Mouse (Mus musculus): ENCODE data around the gene Ormdl1. TPM values are rescaled to one million over a fixed set of nuclear protein-coding genes. Genes with fewer than 3 reads are reported as not detected.
"Not testable (repeated sequence)": the region's sequence is repeated elsewhere in the genome, so short reads cannot be mapped to it uniquely, and the experiment has no call there.

The Ormdl1 gene
- 15.6 and 20.9 TPM in 2 replicates for polyA plus RNA-seq (2012; rRNA removed)

DNA sequence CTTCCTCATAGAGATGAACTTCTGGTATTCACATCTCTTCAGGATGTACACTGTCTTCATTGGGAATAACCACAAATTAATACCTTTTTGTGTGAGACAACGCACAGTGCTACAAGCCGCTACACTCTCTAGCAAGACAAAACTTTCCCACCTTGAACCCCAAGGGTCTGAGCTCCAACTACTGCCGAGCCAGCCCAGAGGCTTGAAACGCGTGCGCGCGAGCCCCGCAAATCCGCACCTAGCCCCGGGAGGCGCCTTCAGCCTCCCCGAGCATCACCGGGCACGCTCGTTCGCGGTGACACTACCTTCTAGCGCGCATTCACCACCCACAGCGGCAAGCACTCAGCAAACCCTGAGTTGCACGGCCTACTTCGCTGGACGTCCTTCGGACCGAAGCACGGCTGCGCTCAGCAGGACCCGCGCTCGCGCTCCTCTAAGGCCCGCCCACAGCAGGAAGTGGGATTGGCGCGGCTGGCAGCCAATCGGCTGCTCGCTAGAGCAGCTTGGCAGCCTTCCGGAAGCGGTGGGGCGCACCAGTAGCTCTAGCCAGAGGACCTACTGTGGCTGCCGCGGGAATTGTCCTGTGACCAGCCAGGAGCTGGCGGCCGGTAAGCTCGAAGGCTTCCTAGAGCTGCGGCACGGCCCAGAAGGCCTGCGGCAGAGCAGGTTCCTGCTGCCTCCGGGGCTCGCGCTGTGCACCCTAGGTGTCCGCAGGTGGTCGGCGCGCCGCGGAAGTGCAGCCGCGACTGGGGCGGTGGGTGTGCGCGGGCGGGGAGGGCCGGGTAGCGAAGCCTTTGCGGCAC is at the start of gene Ormdl1, which contains the start of the genes Pms1 and Gm28778:
Gene Ormdl1, plus strand, starts transcription at position 515 of the 803 bp plus-strand sequence.
Gene Pms1, minus strand, starts transcription at position 438 of the 803 bp plus-strand sequence.
Gene Gm28778, plus strand, starts transcription at position 531 of the 803 bp plus-strand sequence.
- Histone ChIP-seq H3K36me3 (ENCODE audit: control insufficient read depth, insufficient read depth, low read length) (peaks cover 5% of the 10 kb centered on the region; the same call in 1 of the 2 replicates), H3K27ac (ENCODE audit: control insufficient read depth, insufficient read depth, low read length) (peak within 1 kb of the TSS; percentile 65), H3K4me3 (ENCODE audit: control insufficient read depth, insufficient read depth, low read length) (peak within 1 kb of the TSS; percentile 73), H3K4me1 (replicated peaks; ENCODE audit: control insufficient read depth, insufficient read depth, low read length) (no peaks in the 10 kb centered on the region), H3K27me3 (ENCODE audit: control insufficient read depth, insufficient read depth, low read length) (no peaks in the 10 kb centered on the region)
- TF ChIP-seq CTCF (IDR thresholded peaks at IDR 0.05; ENCODE audit: borderline replicate concordance, control insufficient read depth, extremely low read depth, insufficient read depth, low read length, poor library complexity): peak; percentile 60; the same call in 1 of the 2 replicates
- TF ChIP-seq POLR2A (IDR thresholded peaks at IDR 0.05; ENCODE audit: control insufficient read depth, extremely low read depth, insufficient read depth, low read length, poor library complexity): peak; percentile 84; the same call in 1 of the 2 replicates
- DNase-seq: peak; percentile 93
- WGBS: under 1% methylated on average over 66 of the region's 66 CpGs

GRCm38 (mm10) chr1:53264958-53265612 is 31.8 kb upstream of the Ormdl1 start:
- H3K4me3 ChIP-seq (ENCODE audit: control insufficient read depth, insufficient read depth, low read length); DNase-seq; H3K4me1 ChIP-seq (replicated peaks; ENCODE audit: control insufficient read depth, insufficient read depth, low read length); H3K36me3 ChIP-seq (ENCODE audit: control insufficient read depth, insufficient read depth, low read length); H3K27ac ChIP-seq (ENCODE audit: control insufficient read depth, insufficient read depth, low read length); H3K27me3 ChIP-seq (ENCODE audit: control insufficient read depth, insufficient read depth, low read length): not testable (repeated sequence)

DNA sequence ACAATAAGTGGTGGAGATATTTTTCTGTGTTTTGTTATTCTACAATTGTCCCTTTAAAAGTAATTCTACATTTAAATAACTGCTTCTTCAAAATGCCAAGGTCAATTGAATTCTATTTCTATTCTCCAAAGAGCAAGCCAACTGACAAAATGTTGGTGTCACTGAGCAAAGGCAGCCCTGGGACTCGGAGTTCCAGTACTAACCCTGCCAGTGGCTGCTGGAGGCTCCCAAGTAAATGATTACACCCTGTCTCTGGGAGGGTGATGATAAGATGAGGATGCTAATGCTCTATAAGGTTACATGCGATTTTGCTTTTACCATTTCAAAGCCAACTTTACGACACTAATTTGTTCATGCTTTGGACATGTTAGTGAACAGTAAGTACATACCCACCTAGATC is 27.0 kb upstream of the Ormdl1 start:
- DNase-seq: no peak
- WGBS: 100% methylated on average over 3 of the region's 3 CpGs
- no peak for TF ChIP-seq POLR2A (IDR thresholded peaks at IDR 0.05; ENCODE audit: control insufficient read depth, extremely low read depth, insufficient read depth, low read length, poor library complexity)
- no peak for TF ChIP-seq CTCF (IDR thresholded peaks at IDR 0.05; ENCODE audit: borderline replicate concordance, control insufficient read depth, extremely low read depth, insufficient read depth, low read length, poor library complexity)
- H3K36me3 ChIP-seq (ENCODE audit: control insufficient read depth, insufficient read depth, low read length): no peaks in the 10 kb centered on the region
- H3K27me3 ChIP-seq (ENCODE audit: control insufficient read depth, insufficient read depth, low read length): no peaks in the 10 kb centered on the region
- no peaks in the 10 kb centered on the region for H3K4me1 ChIP-seq (replicated peaks; ENCODE audit: control insufficient read depth, insufficient read depth, low read length)
- H3K4me3 ChIP-seq (ENCODE audit: control insufficient read depth, insufficient read depth, low read length): no peak overlapping the region
- H3K27ac ChIP-seq (ENCODE audit: control insufficient read depth, insufficient read depth, low read length): no peak overlapping the region

DNA sequence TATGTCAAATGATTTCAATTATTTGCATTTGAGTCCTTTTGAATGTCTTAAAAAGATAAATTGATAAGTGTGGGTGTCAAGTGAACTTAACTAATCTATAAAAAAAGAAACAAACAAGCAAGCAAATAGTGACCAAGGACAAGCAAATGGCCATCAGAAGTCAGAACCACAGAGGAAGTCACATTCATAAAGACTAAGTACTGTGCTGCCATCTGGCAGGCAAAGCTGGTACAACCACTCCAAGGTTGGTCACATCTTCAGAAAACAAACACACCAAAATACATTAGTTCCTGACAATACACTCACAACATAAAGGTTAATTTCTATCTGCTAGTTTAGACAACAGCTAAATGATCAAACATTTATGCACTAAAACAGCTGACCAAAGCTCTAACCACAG is 24.2 kb upstream of the Ormdl1 start:
- no peaks in the 10 kb centered on the region for H3K36me3 ChIP-seq (ENCODE audit: control insufficient read depth, insufficient read depth, low read length)
- DNase-seq: peak; percentile 8
- H3K27ac ChIP-seq (ENCODE audit: control insufficient read depth, insufficient read depth, low read length): no peak overlapping the region
- no peaks in the 10 kb centered on the region for H3K4me1 ChIP-seq (replicated peaks; ENCODE audit: control insufficient read depth, insufficient read depth, low read length)
- H3K4me3 ChIP-seq (ENCODE audit: control insufficient read depth, insufficient read depth, low read length): no peak overlapping the region
- H3K27me3 ChIP-seq (ENCODE audit: control insufficient read depth, insufficient read depth, low read length): no peaks in the 10 kb centered on the region
- TF ChIP-seq POLR2A (IDR thresholded peaks at IDR 0.05; ENCODE audit: control insufficient read depth, extremely low read depth, insufficient read depth, low read length, poor library complexity): no peak
- TF ChIP-seq CTCF (IDR thresholded peaks at IDR 0.05; ENCODE audit: borderline replicate concordance, control insufficient read depth, extremely low read depth, insufficient read depth, low read length, poor library complexity): no peak

GRCm38 (mm10) chr1:53291197-53291596 is 5.7 kb upstream of the Ormdl1 start:
- no peak overlapping the region for H3K27ac ChIP-seq (ENCODE audit: control insufficient read depth, insufficient read depth, low read length)

GRCm38 (mm10) chr1:53300506-53300905 is 3.6 kb downstream of the Ormdl1 start:
- H3K4me1 ChIP-seq (replicated peaks; ENCODE audit: control insufficient read depth, insufficient read depth, low read length): no peaks in the 10 kb centered on the region
- DNase-seq: no peak
- H3K27ac ChIP-seq (ENCODE audit: control insufficient read depth, insufficient read depth, low read length): no peak overlapping the region
- no peak overlapping the region for H3K4me3 ChIP-seq (ENCODE audit: control insufficient read depth, insufficient read depth, low read length)
- WGBS: 93% methylated on average over 4 of the region's 4 CpGs
- no peak for TF ChIP-seq CTCF (IDR thresholded peaks at IDR 0.05; ENCODE audit: borderline replicate concordance, control insufficient read depth, extremely low read depth, insufficient read depth, low read length, poor library complexity)
- no peak for TF ChIP-seq POLR2A (IDR thresholded peaks at IDR 0.05; ENCODE audit: control insufficient read depth, extremely low read depth, insufficient read depth, low read length, poor library complexity)
- H3K36me3 ChIP-seq (ENCODE audit: control insufficient read depth, insufficient read depth, low read length): peaks cover 16% of the 10 kb centered on the region; the same call in 1 of the 2 replicates
- H3K27me3 ChIP-seq (ENCODE audit: control insufficient read depth, insufficient read depth, low read length): no peaks in the 10 kb centered on the region

More at GRCm38 (mm10) chr1:53291197-53291596, 5.7 kb upstream of the Ormdl1 start:
- no peak for DNase-seq
- H3K27me3 ChIP-seq (ENCODE audit: control insufficient read depth, insufficient read depth, low read length): no peaks in the 10 kb centered on the region
- TF ChIP-seq POLR2A (IDR thresholded peaks at IDR 0.05; ENCODE audit: control insufficient read depth, extremely low read depth, insufficient read depth, low read length, poor library complexity): no peak
- TF ChIP-seq CTCF (IDR thresholded peaks at IDR 0.05; ENCODE audit: borderline replicate concordance, control insufficient read depth, extremely low read depth, insufficient read depth, low read length, poor library complexity): no peak
- H3K4me3 ChIP-seq (ENCODE audit: control insufficient read depth, insufficient read depth, low read length): no peak overlapping the region
- H3K36me3 ChIP-seq (ENCODE audit: control insufficient read depth, insufficient read depth, low read length): no peaks in the 10 kb centered on the region
- 94% methylated on average over 3 of the region's 3 CpGs for WGBS
- no peaks in the 10 kb centered on the region for H3K4me1 ChIP-seq (replicated peaks; ENCODE audit: control insufficient read depth, insufficient read depth, low read length)
